Mouse (Mus musculus) 3134 (cell line): Measurements from ENCODE around the gene Tmtc3.
"Not testable (repeated sequence)": the region's sequence is repeated elsewhere in the genome, so short reads cannot be mapped to it uniquely, and the experiment has no call there.

Experiments used
- DNase-seq: peaks from one replicate; pipeline ENCODE4 v3.0.0-alpha.2; 2011; ENCODE audit warnings: low spot score; ENCODE audit not compliant: insufficient read length; ENCODE audit errors: extremely low read depth

The Tmtc3 gene

DNA sequence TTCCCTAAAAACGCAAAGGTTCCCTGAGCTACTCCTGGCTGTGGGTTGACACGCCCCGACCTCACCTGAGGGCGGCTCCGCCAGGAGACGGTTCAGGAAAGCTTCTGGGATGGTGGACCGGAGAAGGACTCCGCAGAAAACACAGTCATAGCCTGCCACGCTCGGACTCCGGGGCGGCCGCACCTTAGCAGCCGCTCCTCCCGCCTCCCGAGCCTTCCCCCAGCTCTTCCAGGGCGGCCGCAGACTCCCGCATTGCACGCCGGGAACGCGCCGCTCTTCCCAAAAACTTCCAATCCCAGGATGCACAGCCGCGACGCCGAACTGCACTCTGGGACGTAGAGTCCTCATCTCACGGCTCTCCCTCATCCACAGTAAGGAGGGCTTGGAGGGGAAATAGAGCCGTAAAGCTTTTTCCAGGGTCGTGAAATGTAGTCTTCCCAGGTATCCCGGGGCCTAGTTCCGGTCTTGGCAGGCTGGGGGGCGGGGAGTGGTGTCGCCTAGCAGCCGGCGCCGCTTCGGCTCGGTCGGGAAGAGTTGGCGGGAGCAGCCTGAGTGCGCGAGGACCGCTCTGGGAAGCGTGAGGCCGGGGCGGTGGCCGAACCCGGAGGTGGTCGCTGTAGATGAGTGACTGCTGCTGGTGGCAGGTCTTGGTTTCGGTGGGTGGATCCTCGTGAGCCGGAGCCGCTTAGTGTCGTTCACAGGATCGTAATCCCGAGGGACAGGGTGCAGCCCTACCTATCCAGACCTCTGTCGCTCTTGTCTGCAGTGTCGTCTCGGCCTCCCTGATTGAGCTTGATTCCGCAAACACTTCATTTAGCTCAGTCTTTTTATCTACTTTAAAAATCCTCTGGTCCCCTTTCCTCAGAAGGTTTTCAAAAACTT is at the start of gene Tmtc3, which contains the start of gene Cep290:
Gene Tmtc3, minus strand, starts transcription at position 254 of the 882 bp plus-strand sequence.
Gene Cep290, plus strand, starts transcription at position 462 of the 882 bp plus-strand sequence.
- peak; percentile 96 for DNase-seq

DNA sequence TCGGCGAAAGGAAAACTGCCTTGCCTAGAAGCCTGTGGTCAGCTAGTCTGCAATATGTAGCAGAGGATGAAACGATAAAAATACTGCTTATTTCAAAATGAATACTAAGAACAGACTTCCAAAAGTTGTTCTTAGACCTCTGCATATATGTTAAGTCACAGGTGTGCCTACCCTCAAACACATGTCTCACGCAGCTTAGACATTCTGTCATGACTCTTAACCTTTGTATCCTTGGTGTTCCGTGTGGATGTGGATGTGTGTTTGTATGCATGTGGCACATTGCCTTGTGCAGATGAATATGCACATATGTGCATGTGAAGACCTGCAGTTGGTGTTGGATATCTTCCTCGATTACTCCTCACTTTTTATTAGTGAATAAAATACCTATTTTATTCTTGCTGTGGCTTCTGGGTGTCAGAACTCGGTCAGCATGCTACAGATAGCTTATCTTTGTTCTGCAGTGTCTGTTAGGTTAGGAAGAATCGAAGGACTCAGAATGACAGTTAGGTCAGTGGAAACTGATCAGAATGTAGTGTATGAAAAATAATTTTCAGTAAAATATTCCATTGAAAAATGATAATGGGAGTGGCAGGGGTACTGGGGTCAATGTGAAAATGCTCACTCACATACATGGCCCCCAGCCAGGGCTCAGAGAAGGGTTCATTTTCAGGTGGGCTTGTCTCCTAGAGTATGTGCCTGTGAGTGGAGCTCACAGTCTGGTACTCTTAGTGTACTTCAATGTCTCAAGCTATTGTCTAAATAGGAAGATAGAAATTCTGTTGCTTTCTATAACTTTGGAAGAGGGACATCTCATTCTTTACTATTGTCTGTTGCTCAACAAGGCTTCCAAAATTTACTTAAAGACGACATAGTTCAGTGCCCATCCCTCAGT is 37.6 kb upstream of the Tmtc3 start:
- no peak for DNase-seq

DNA sequence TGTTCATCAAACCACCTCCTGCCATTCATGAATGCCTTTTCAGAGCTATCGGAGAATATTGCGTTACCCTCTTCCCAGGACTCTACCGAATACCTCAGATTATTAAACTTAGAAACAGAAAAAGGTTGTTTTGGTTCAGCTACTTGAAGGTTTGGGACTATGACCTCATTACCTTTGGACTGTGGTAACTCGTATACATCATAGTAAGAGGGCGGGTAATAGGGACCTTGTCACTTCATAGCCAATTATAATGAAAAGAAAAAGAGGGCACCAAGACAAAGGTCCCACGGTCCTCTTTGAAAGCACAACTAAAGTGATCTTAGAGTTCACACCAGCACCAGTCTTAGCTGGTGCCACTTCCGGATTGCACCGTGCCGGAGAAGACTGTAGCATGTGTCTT is 35.2 kb upstream of the Tmtc3 start:
- no peak for DNase-seq

DNA sequence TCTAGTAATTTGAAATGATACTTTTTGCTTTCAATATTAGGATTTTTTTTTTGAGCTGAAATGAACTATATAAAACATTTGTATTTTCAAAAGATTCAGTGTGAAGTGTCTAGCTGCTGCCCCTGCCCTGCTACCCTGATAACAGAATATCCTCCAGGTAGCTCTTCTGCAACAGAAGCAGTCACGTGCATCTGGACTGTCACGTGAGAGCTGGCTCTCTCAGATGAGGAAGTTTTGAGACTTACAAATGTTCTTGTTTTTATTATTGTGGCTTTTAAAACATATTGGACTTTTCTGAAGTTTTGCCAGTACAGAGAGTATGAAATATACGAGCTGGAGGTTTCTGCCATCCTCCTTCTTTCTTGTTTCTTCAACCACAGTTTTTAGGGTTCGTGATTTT is 34.5 kb upstream of the Tmtc3 start:
- DNase-seq: no peak

DNA sequence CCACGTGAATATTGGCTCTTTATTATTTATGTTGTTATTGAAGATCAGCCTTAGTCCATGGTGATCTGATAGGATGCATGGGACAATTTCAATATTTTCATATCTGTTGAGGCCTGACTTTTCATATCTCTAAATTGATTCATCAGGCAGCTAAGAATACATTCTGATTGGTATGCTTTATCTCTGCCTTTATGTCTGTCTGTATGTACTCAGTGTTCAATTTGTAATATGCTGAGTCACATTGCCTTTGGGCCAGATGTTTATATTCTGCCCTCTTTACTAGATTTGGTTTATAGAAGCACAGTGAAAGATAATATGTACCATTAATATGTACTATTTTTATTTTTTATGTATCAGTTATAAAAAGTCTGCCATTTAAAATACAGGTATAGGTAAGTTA is 21.0 kb upstream of the Tmtc3 start:
- DNase-seq: no peak

DNA sequence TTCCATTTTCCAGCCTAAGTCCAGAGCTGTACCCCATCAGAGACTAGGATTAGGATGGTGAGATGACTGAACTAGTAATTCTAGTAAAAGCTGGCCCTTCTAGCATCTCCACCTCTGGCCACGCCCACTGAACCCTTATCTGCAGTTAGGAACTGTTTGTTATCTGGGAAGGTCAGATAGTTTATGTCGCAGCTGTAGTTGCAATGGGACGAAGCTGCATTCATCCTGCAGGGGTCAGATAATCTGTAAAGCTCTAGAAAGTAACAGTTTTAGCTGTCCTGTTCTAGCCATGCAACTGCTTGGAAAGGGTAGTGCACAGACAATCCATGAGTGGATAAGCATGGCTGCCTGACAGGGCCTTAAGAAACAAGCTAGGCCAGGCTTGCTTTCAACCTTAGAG is 11.2 kb upstream of the Tmtc3 start:
- DNase-seq: no peak

GRCm38 (mm10) chr10:100491916-100492315 is 4.8 kb upstream of the Tmtc3 start:
- no peak for DNase-seq

DNA sequence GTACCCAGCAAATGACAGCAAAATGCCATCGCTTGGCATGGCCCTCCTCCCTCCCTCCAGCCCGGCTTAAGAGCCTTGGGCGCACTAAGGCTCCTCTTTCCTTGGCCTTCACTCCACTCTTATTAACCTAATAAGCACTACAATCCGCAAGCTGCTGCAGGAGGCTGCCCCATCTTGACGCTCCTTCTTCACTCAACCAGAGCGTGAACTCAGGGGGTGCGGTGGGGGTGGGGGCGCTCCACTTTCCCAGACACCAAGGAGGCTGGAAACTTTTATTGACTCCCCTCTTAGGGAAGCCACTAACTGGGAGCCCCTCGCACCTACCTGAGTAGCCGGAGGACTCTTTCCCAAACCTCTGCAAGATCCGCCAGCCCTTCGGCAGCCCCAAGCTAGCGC is 451 bp downstream of the Tmtc3 start:
- DNase-seq: no peak

- DNase-seq: no peak
Measured at GRCm38 (mm10) chr10:100479538-100479937, 7.6 kb downstream of the Tmtc3 start.

DNA sequence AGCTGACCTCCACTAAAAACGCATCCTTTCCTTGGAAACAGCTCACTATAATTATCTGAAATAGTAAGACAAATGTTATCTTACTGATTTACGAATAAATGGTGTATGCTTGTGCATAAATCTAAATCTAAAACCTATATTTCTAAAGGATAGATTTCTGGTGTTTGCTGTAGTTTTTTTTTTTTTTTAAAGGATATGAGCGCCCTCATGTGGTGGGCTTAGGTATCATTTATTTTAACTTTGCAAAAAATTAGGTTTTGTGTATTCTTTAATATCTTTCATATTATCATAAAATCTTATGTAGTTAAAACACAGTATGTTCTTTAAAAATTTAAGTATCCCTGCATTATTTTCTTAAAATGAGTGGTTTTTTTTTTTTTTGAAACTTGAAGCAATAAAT is 12.1 kb downstream of the Tmtc3 start:
- no peak for DNase-seq

- peak; percentile 29 for DNase-seq
Measured at GRCm38 (mm10) chr10:100460515-100460914, 26.6 kb downstream of the Tmtc3 start.

GRCm38 (mm10) chr10:100449394-100449793 is 37.8 kb downstream of the Tmtc3 start:
- no peak for DNase-seq

- no peak for DNase-seq
Measured at GRCm38 (mm10) chr10:100427592-100427991, 59.6 kb downstream of the Tmtc3 start.

- no peak for DNase-seq
Measured at GRCm38 (mm10) chr10:100415566-100415965, 71.6 kb downstream of the Tmtc3 start.

- not testable (repeated sequence) for DNase-seq
Measured at GRCm38 (mm10) chr10:100402301-100402700, 84.8 kb downstream of the Tmtc3 start.
